Mouse (Mus musculus): ENCODE results near the gene Igf2bp2. TPM values are rescaled to one million over a fixed set of nuclear protein-coding genes. Genes with fewer than 3 reads are reported as not detected.

Igf2bp2 gene
- total and polyA plus RNA-seq, 2 experiments from 2014 or later = 5.6 to 12.2 TPM

DNA sequence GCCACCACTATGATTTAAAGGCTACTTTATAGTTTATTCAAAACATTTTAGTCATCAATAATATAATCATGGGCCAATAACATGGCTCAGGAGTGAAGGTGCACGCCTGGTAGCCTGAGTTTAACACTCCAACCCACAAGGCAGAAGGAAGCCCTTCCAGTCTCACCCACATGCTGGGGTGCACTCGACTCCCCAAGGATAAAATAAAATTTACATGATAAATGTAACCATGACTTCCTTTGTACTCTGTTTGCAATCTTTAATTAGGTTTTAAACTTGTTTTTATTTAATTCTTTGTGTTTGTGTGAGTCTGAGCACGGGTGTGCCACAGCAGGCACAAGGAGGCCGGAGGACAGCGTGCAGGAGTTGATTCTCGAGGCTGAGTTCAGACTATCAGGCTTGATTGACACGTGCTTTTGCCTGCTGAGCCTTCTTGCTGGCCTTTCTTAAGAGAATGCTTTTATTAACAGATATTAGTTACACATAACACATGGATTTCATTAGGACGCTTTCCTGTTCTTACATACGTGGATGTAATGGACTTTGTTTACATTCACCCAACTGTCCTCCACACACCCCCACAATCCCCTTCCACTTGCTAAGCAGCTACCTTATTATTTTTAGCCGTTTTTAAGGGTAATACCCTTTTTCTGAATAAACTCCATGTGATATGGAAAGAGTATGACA is 13.3 kb downstream of the Igf2bp2 start:
- DNase-seq (no peak), ATAC-seq (no peak)
- WGBS = 30% methylated on average over 10 of the region's 10 CpGs
- no peak for TF ChIP-seq CTCF (IDR thresholded peaks at IDR 0.05; ENCODE audit: low read depth)
- Histone ChIP-seq H3K27ac (ENCODE audit: low read depth, low read length) (no peak overlapping the region), H3K4me1 (ENCODE audit: insufficient read depth) (no peaks in the 10 kb centered on the region), H3K9me3 (ENCODE audit: low read length) (no peaks in the 10 kb centered on the region), H3K4me2 (ENCODE audit: low read depth) (no peak overlapping the region), H3K4me3 (ENCODE audit: low read depth, low read length) (no peak overlapping the region), H3K9ac (no peak overlapping the region), H3K27me3 (ENCODE audit: insufficient read depth, low read length) (no peaks in the 10 kb centered on the region), H3K36me3 (ENCODE audit: insufficient read depth) (no peaks in the 10 kb centered on the region)

- Histone ChIP-seq H3K36me3 (ENCODE audit: insufficient read depth) (no peaks in the 10 kb centered on the region), H3K27ac (ENCODE audit: low read depth, low read length) (no peak overlapping the region), H3K9ac (no peak overlapping the region), H3K4me3 (ENCODE audit: low read depth, low read length) (no peak overlapping the region), H3K27me3 (ENCODE audit: insufficient read depth, low read length) (no peaks in the 10 kb centered on the region), H3K4me2 (ENCODE audit: low read depth) (no peak overlapping the region), H3K9me3 (ENCODE audit: low read length) (no peaks in the 10 kb centered on the region), H3K4me1 (ENCODE audit: insufficient read depth) (no peaks in the 10 kb centered on the region)
- WGBS = 14% methylated on average over 2 of the region's 2 CpGs
- TF ChIP-seq CTCF (IDR thresholded peaks at IDR 0.05; ENCODE audit: low read depth) = no peak
- no peak for DNase-seq
- ATAC-seq = no peak
These were observed 14.0 kb downstream of the Igf2bp2 start for GRCm38 (mm10) chr16:22149076-22149475.

DNA sequence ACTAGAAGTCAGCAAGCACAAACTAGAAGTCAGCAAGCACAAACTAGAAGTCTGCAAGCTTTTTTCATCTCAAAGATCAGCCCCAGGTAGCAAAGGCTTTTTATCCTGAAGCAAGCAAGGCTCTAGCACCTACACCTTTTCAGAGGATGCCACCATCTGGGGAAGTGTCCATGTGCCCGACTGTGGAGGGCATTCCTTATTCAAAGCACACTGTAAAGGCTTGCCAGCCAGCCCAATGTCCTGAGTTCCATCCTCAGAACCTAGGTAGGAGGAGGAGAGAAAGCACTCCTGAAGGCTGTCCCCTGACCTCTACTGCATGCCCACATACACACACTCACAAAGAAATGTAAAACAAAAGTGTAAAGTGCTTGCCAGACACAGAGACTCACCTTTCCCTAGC is 16.0 kb downstream of the Igf2bp2 start:
- ATAC-seq = no peak

DNA sequence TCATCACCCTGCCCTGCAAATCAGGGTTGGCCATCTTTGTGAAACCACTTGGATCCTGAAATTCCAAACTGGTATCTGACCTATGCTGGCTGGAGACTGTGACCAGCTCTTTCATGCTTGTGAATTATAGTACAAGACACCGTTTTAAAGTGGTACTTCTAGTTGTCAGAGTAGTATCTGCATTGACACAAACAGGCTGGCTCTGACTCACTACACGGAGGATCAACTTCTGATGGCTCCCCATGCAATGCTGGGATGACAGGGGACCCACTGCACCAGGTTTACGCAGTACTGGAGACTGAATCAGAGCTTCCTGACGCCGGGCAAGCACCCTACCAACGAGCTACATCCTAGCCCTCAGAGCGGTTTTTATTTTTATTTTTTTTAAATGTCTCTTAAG is 17.0 kb downstream of the Igf2bp2 start:
- Histone ChIP-seq H3K9ac (no peak overlapping the region), H3K4me3 (ENCODE audit: low read depth, low read length) (no peak overlapping the region), H3K9me3 (ENCODE audit: low read length) (no peaks in the 10 kb centered on the region), H3K4me1 (ENCODE audit: insufficient read depth) (no peaks in the 10 kb centered on the region), H3K36me3 (ENCODE audit: insufficient read depth) (no peaks in the 10 kb centered on the region), H3K27me3 (ENCODE audit: insufficient read depth, low read length) (no peaks in the 10 kb centered on the region), H3K4me2 (ENCODE audit: low read depth) (no peak overlapping the region), H3K27ac (ENCODE audit: low read depth, low read length) (no peak overlapping the region)
- ATAC-seq = no peak
- 89% methylated on average over 7 of the region's 7 CpGs for WGBS
- no peak for DNase-seq
- TF ChIP-seq CTCF (IDR thresholded peaks at IDR 0.05; ENCODE audit: low read depth) = no peak

More for the DNA sequence above, 16.0 kb downstream of the Igf2bp2 start:
- H3K27me3 ChIP-seq (ENCODE audit: insufficient read depth, low read length) = no peaks in the 10 kb centered on the region
- WGBS = 58% methylated on average over 1 of the region's 1 CpGs
- H3K9me3 ChIP-seq (ENCODE audit: low read length) = no peaks in the 10 kb centered on the region
- no peak for DNase-seq
- H3K27ac ChIP-seq (ENCODE audit: low read depth, low read length) = no peak overlapping the region
- no peaks in the 10 kb centered on the region for H3K4me1 ChIP-seq (ENCODE audit: insufficient read depth)
- no peaks in the 10 kb centered on the region for H3K36me3 ChIP-seq (ENCODE audit: insufficient read depth)
- no peak for TF ChIP-seq CTCF (IDR thresholded peaks at IDR 0.05; ENCODE audit: low read depth)
- no peak overlapping the region for H3K4me2 ChIP-seq (ENCODE audit: low read depth)
- no peak overlapping the region for H3K9ac ChIP-seq
- no peak overlapping the region for H3K4me3 ChIP-seq (ENCODE audit: low read depth, low read length)

GRCm38 (mm10) chr16:22144490-22144889 is 18.6 kb downstream of the Igf2bp2 start:
- Histone ChIP-seq H3K9ac (no peak overlapping the region), H3K4me1 (ENCODE audit: insufficient read depth) (no peaks in the 10 kb centered on the region), H3K4me3 (ENCODE audit: low read depth, low read length) (no peak overlapping the region), H3K9me3 (ENCODE audit: low read length) (no peaks in the 10 kb centered on the region), H3K36me3 (ENCODE audit: insufficient read depth) (no peaks in the 10 kb centered on the region), H3K4me2 (ENCODE audit: low read depth) (no peak overlapping the region), H3K27me3 (ENCODE audit: insufficient read depth, low read length) (no peaks in the 10 kb centered on the region), H3K27ac (ENCODE audit: low read depth, low read length) (no peak overlapping the region)
- no peak for DNase-seq
- ATAC-seq = no peak
- no peak for TF ChIP-seq CTCF (IDR thresholded peaks at IDR 0.05; ENCODE audit: low read depth)
- 90% methylated on average over 6 of the region's 6 CpGs for whole genome bisulfite sequencing

DNA sequence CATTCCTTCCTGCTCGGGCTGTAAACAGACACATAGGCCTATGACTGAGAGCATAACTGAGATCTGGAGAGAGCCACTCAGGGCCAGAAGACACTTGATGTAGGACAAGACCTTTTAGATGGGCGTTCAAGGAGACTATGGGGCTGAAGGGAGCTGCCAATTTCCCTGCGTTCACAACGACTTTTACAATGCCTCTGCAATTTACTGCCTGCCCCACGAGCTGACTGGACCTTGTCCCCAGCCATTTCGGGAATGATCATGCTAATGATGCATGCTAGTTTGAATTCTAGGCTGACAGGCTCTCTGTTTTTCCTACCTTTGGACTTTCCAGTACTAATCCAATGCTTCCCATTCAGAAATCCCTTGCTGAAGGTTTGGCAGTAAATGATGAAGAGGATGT is 22.2 kb downstream of the Igf2bp2 start:
- H3K9me3 ChIP-seq (ENCODE audit: low read length) = no peaks in the 10 kb centered on the region
- no peaks in the 10 kb centered on the region for H3K4me1 ChIP-seq (ENCODE audit: insufficient read depth)
- H3K4me2 ChIP-seq (ENCODE audit: low read depth) = no peak overlapping the region
- no peak overlapping the region for H3K27ac ChIP-seq (ENCODE audit: low read depth, low read length)
- no peaks in the 10 kb centered on the region for H3K36me3 ChIP-seq (ENCODE audit: insufficient read depth)
- H3K4me3 ChIP-seq (ENCODE audit: low read depth, low read length) = no peak overlapping the region
- H3K27me3 ChIP-seq (ENCODE audit: insufficient read depth, low read length) = no peaks in the 10 kb centered on the region
- TF ChIP-seq CTCF (IDR thresholded peaks at IDR 0.05; ENCODE audit: low read depth) = no peak
- ATAC-seq (no peak), DNase-seq (no peak)
- H3K9ac ChIP-seq = no peak overlapping the region
- 53% methylated on average over 6 of the region's 6 CpGs for WGBS

- H3K4me1 ChIP-seq (ENCODE audit: insufficient read depth) = no peaks in the 10 kb centered on the region
- H3K27ac ChIP-seq (ENCODE audit: low read depth, low read length) = no peak overlapping the region
- WGBS = 84% methylated on average over 5 of the region's 5 CpGs
- H3K36me3 ChIP-seq (ENCODE audit: insufficient read depth) = no peaks in the 10 kb centered on the region
- no peak for TF ChIP-seq CTCF (IDR thresholded peaks at IDR 0.05; ENCODE audit: low read depth)
- ATAC-seq (no peak), DNase-seq (no peak)
- H3K4me3 ChIP-seq (ENCODE audit: low read depth, low read length) = no peak overlapping the region
- no peak overlapping the region for H3K9ac ChIP-seq
- H3K4me2 ChIP-seq (ENCODE audit: low read depth) = no peak overlapping the region
- no peaks in the 10 kb centered on the region for H3K27me3 ChIP-seq (ENCODE audit: insufficient read depth, low read length)
- H3K9me3 ChIP-seq (ENCODE audit: low read length) = no peaks in the 10 kb centered on the region
These were observed 23.3 kb downstream of the Igf2bp2 start for GRCm38 (mm10) chr16:22139821-22140220.

Data from forebrain, postnatal 0 days (tissue).